Mouse (Mus musculus): ENCODE results near the gene Grm4. TPM values are rescaled to one million over a fixed set of nuclear protein-coding genes. Genes with fewer than 3 reads are reported as not detected.
A peak's percentile ranks its signal among the peaks of the same experiment; 100 is the strongest.

Gene Grm4
- total RNA-seq, 2 experiments from 2014 or later = 14.4 to 18.2 TPM

DNA sequence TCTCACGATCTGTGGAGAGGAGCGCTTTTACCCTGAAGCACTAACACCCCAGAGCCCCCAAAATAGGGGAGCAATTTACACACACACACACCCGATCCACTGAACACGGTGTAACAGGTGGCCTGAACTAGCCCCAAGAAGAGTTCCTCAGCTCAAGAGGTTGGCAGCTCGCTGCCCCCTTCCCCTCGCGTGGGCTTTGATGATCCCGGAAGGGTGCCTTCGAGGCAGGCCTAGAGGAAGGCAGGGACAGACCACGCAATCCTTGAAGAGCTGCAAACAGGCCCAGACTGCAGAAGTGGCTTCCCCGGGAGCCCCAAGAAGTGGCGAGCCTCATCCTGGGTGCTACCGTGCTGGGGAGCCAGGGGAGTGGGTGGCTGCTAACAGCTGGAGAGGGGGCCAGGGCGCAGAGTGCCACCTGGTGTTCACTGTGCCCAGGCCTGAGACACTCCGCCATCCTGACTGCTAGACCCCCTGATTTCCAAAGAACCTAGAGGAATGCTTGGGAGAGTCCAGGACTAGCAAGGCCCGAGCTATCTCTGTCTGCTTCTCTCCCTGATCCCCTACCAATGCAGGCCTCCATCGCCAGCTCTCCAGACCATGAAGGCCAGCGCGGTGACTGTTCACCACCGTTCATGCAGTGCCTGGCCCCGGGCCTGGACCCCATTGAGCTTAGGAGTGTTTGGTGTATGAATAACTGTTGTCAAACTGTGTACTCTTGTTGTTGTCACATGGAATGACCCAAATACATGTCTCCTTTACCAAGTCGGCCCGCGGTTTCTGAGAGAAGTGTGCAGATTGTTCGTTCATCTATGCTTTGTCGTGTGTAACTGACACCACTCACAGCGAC, 7.1 kb downstream of the Grm4 start:
- DNase-seq = no peak
- intact Hi-C loops (cut with DNase I) = no loop called here

DNA sequence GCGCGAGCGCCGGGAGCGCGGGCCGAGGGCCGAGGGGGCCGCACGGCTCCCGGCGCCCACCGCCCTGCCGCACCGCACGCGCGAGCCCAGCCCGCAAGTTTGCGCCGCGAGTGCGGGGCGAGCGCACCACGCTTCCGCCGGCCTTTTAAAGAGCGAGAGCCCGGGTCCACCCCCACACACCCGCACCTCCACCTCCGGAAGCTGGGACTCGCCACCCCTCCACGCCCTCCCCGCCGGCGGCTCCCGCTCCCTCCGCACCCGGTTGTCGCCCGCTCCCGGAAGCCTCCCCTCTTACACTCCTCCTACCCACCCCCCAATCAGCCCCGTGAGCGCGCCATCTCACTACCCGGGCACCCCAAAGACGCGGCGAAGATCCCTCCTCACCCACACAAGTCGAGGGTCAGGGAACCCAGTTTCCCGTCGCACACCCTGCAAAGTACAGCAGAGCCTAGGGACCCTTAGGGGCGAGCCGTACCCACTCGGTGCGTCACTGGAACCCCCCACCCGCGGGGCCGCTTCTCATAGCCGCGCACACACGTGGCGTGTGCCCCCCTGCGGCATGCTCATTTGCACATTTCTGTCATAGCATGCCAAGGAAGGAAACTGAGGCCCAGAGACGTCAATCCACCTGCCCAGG, 7.8 kb downstream of the Grm4 start:
- DNase-seq = no peak
- intact Hi-C loops (cut with DNase I) = no loop called here

DNA sequence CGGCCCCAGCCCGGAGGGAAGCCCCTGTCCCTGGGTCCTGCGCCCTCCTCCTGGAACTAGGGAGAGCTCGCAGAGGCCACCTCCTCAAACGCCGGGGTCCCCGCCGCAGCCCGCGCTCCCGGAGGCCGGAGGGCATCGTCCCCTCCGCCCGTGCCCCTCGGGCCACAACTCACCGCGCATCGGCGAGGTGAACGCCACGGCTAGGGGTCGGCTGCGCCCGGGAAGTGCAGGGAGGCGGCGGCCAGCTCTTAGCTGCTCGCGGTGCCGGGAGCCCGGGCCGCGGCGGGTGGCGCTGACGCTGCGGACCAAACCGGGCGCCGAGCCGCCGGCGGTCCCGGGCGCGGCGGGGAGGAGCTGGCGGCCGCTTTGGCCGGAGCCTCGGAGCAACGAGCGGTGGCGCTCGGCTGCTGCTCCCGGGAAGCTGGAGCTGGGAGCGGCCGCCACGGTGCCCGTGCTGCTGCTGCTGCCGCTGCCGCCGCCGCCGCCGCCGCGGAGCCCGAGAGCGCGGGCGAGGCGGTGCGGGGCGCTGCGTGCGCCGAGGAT, 8.5 kb downstream of the Grm4 start:
- intact Hi-C loops (cut with DNase I) = no loop called here
- no peak for DNase-seq

DNA sequence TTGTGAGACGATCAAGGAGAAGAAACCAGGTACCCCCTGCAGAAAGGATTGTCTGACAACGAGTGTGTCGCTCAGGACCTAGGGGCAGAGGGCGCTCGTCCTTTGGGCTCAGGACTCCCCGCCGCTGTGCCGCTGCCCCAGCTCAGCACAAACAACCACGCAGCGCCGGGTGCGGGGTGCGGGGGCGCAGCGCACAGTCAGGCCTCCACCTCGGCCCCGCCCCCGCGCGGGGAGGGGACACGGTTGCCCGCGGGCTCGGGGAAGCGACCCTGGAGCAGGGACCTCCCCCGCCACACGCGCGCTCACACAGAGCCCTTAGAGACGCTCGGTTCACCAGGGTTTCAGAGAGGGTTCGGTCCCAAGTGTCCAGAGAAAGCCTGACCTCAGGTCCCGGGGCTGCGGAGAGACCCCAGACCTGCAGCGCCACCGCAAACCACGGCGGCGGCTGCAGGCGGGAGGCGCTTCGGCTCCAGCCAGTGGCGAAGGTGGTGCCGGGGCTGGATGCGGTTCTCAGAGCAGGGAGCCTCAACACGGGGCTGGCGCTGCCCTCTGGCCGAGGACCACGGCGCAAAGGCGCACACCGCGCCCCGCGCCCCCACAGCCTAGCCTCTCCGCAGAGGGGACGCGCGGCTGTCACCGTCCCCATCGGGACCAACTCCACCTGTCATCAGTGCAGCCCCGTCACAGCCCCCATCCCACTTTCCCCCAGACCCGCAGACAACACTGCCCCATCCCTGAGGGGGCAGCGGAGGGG, 9.2 kb downstream of the Grm4 start:
- intact Hi-C loops (cut with DNase I) = no loop called here
- no peak for DNase-seq

DNA sequence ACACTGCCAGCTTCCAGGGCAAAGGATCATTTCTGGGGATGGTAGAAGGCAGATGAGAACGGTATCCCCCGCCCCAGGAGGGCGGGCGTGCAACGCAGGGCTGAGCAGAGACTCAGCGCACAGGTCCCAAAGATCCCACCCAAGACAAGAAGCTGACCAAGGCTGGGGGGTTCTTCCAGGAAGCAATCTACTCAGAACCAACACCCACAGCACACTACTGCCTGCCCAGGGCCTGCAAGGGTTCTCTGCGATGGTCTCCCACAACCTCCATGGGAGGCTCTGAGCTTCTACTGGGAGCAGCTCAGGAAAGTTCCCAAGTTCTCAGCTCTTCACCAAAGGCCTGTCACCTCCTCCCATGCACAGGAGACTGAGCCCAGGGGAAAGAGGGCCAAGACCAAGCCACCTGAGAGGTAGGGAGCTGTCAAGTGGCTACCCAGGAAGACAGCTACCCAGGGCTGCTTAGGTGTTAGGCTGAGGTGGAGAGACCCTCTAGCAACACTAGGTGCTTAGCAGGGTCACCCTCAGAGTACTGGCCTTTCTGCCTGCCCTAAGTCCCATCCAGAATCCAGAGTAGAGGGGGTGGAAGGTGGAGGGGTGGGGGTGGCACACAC, 10.0 kb downstream of the Grm4 start:
- DNase-seq = no peak
- intact Hi-C loops (cut with DNase I) = no loop called here

DNA sequence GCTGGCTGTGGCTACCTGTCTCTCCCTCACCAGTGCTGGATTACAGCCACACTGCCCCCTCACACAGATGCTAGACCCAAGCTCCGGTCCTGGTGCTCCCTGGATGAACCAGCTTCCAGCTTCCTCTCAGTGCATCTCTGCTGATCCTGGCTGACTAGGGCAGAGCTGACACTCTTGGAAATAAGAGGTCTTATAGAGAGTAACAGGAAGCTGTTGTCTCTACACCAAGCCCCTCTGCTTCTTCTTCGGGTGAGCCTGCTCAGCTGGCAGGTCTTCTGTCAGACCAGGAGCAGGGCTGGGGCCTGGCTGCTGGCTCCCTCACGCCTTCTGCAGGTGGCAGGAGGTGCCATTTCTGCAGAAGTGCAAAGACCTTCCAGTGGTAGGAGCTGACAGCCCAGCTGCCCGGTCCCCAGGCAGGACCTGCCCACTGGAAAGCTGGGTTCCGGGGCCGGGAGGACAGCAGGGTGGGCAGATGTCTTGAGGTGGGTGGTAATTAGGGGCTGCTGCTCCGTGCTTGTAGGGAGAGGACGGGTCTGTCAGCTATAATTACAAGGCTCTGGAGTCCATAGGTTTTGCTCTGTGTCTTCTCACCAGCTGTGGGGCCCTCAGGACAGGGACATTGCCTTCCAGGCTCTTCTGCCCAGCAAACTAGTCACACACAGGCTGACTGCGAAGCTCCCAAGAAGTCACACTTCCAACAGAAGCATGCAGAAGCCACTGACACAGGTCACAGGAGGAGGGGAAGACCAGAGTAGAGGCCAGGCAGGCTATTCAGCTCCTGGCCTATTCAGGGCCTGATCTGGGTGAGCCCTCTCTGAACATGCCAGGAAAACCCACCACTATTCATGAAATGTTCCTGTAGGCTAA, 10.7 kb downstream of the Grm4 start:
- intact Hi-C loops (cut with DNase I) = no loop called here

DNA sequence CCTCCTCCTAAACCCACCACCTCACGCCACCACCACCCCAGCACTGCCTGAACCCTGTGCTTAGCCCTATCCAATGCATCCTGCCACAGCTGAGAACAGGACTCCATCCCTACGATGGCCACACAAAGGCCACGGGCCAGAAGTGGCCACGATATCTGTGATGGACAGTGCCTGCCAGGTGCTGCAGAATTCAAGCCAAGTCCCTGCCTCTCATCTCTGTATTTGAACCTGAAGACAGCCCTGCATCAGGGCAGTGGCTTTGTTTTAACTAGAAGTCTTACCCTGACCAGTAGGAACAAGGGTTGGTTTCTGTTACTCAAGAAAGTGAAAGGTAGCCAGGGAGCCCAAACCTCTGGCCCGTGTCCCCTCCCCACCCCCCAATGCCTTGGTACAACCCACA, 12.1 kb downstream of the Grm4 start:
- DNase-seq = no peak
- intact Hi-C loops (cut with DNase I) = no loop called here

More for the DNA sequence above, 10.7 kb downstream of the Grm4 start:
- no peak for DNase-seq

DNA sequence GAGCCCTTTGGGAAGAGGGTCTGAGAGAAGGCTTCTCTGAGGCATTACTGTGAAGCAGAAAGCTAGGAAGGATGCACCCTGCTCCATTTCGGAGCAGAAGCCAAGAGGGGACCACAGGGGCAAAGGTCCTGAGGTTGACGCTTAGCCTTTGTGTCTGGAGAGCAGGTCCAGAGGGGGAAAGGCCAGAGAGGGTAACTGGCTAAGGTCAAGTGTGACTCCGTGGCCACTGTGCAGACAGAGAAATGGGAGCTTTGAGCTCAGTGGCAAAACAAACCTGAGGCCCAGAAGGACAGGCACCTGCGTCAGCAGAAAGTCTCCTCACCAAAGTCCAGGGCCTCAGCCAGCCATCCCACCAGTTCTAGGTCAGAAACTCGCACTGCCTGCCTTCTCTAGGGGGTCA, 12.7 kb downstream of the Grm4 start:
- intact Hi-C loops (cut with DNase I) = no loop called here

DNA sequence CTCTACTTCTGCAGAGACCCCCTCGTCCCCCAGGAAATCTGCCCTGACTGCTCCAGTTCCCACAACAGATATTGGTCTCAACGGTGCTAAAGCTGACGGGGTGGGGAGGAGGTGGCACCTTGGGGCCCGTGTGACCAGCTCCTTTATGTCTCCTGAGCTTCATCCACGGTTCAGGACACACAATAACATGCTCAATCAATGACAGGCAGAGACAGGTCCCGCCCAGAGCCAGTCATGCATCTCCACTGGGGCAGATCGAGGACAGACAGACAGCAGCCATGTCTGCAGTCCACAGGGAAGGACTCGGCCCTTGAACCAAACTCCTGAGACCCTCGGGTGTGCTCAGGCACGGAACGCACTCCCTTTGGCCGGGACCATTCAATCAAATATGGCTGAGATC, 13.2 kb downstream of the Grm4 start:
- DNase-seq = no peak
- intact Hi-C loops (cut with DNase I) = no loop called here

More for the DNA sequence above, 12.7 kb downstream of the Grm4 start:
- no peak for DNase-seq

DNA sequence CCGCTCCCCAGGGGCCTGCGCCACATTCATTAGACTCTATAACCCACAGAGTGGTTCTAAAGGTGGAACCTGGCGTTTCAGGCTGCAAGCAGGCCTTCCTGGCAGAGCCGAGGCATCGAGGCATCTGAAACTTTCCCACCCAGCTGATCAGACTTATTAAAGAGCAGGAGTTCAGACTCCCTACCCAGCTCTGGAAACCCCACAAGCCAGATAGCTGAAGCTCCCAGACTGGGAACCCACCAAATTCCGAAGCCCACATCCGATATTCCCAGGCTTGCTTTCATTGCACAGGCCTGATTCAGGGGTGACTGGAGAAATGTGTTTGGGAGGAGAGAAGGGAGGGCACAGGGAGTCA, 13.6 kb downstream of the Grm4 start:
- intact Hi-C loops (cut with DNase I) = no loop called here
- no peak for DNase-seq

DNA sequence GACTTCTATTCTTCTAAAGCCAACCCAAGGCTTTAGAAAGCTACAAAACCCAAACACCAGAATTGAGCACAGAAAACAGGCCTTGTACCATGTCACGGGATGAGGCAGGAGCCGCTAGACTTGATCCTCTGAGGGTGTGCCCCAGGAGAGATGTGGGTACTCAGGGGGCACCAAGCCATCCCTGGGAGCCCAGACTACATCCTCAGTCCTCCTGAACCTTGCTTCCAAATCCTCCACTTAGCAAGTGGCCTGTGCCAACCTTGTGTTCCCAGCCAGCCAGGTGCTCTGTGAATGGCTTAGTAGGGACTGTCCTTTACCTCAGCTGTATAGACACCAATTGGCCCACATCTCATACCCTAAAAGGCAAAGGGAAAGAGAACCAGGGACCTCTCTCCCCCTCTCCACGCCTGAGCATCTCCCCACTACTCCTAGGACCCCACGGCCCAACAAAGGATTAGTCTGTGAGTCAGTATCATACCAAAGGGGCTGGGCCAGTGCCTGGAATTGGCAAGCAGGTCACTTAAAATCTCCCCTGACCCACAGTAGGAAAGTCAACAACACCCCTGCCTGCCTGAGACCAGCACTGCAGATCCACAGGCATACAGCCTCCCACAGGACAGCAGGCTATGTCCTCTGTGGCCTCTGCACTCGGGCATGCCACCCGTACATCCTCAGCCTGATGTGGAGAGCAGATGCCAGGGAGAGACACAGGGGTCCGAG, 14.2 kb downstream of the Grm4 start:
- intact Hi-C loops (cut with DNase I) = no loop called here
- no peak for DNase-seq

DNA sequence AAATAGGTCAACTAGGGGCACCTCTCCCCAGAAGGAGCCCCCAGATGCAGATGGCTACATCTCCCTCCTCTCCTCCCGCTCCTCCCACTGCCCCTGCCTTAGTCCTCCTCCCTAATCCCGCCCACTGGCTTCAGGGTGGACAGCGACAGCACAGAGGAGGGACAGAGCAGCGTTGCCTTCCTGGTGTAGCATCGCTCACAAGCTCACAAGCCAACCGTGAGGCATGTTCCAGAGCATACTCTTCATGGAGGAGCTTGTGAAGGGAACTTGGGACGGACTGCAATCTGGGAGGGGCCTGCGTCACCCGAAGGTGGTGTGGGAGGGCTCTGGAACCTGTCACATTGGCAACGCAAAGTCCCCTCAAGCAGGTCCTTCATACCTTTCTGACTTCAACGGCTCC, 14.8 kb downstream of the Grm4 start:
- intact Hi-C loops (cut with DNase I) = no loop called here
- DNase-seq = no peak

DNA sequence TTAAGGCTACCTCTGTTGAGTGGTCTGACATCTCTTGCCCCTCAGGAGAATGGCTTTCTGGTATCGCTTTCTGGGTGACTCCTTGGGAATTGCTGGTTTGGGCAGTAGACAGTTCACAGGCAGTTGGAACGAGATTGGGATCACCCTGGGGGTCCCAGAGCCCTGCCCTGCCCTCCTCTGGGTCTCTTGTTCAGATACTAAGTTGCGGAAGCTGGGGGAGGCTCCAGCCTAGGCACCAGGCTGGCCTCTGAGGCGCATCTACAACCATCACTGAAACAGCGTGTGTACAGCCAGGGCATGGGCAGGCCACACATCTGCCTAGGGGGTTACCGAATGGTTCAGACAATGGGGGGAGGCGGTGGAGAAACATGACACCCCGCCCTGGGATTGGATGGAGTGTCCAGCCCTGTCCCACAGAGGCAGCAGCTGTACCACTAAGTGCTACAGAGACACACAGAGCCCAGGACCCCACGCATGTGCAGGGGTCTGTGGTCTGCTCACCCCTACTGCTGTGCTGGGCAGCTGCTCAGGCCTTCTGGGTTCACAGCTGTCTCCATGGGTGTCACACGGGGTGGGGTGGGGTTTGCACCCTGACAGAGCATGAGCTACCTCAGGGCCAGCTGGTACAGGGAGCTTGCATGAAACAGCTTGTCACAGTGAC, 15.9 kb downstream of the Grm4 start:
- intact Hi-C loops (cut with DNase I) = no loop called here
- no peak for DNase-seq

DNA sequence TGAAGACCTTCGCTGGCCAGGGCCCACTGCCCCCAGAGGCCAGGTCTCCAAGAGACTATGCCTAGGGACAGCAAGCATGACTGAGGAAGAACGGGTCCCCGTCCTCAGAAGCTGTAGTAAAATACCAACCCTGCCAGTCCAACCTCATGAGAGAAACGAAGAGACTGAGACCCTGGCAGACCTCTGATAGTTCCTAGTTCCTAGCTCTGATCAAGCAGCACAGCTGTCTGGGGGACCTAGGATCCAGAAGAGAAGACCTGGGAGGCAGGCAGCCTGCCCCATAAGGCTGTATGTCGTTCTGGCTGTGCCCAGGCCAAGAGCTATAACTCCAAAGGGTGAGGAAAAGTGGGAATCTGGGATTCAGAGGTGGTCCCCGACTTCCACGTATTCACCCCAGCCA, 17.3 kb downstream of the Grm4 start:
- DNase-seq = no peak
- intact Hi-C loops (cut with DNase I) = no loop called here

DNA sequence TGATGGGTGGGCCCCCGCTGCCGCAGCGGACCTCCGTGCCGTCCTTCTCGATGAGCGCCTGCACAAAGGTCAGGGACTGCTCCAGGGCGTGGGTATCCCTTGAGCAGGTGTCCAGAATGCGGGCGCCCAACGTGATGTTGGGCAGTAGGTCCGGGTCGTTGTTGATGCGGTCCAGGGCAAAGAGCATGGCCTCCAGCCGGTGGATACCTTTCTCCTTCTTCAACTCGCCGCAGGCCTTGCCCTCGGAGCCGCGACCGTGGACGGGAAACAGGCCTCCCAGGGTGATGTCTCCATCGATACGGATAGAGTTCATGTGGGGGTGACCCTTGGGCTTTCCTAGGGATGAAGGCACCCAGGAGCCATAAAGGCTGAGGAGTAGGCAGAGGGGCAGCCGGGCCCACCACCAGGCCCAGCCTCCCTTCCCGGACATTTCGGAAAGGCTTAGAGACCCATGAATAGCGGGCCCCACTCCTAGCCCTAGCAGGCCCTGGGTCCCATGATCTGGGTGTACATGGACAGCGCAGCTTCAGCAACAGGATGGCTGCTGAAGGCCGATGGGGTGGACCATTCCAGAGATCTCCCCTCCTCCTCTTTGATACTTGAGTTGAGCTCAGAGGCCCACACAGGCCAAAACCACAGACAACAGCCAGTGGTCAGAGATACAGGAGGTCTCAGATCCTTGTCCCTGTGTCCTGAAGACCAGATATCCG, 18.3 kb downstream of the Grm4 start:
- DNase-seq = no peak
- intact Hi-C loops (cut with DNase I) = no loop called here

DNA sequence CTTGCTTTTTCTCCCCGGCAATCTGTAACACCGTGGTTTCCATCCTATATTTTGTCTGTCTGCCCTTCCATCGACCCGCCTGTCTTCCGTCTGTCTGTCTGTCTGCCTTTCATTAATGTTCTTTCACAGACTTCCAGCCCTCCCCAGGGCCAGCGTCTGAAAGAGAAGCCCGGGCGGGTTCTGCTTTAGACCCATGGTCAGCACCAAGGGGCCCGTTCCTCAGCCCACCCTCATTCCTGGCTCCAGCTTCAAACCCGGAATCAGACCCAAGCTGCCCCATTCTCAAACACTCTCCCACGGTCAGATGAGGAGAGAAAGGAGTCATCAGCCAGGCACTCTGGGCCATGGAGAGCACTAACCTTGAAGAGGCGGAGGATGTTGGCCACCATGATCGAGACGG, 18.9 kb downstream of the Grm4 start:
- no peak for DNase-seq
- intact Hi-C loops (cut with DNase I) = no loop called here

DNA sequence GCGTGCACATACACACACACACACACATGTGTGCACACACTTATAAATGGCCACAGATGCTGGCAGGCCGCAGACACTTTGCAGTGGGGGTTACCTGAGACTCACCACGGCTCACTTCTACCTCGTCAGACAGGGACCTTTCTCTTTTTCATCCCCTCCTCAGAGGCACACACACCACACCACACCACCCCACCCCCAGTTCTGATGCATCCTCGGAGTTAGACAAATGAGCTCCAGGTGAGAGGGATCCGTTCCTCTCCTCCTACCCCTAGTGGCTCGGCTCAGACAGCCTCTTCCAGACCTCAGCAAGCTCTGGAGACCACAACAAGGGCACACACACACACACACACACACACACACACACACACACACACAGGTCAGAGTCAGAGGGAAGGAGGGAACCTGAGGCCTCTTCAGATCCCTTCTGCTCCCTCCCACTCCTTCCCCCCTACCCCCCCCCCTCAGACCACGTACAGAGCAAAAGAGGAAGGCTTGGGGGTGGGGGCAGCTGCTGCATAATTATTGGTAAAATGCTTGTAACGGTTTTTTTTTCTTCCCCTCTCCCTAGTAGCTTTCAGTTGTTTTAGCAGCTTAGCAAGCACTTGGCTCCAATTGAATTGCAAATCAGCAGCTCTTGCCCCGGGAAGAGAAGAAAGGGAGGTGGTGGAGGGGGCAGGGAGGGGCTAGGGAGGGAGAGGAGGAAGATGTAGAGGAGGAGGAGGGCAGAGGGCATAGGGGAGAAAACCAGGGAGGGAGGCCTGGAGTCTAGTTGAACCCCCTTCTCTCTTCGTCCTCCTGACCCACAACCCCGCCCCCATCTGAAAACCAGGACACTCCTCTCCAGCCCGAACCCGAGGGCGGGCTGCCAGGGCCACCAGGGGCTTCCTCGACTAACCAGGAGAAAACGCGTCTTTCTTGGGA, 19.6 kb downstream of the Grm4 start:
- intact Hi-C loops (cut with DNase I) = no loop called here
- DNase-seq = peak; percentile 46
